Mouse (Mus musculus) hindbrain, embryonic 16.5 days (tissue): ENCODE data around the gene Rif1. TPM values are rescaled to one million over a fixed set of nuclear protein-coding genes. Genes with fewer than 3 reads are reported as not detected.

Experiments
- ATAC-seq: fragments of 200-750 bp; cut with Nextera tagmentation; 2 replicates; pipeline ENCODE4 v1.8.0; 2017; ENCODE audit warnings: moderate TSS enrichment, moderate library complexity
- H3K27ac ChIP-seq: fragments of 300-500 bp; sonication (generic); 2 replicates; pipeline ENCODE4 v1.5.1; 2014; ENCODE audit warnings: low read depth, mild to moderate bottlenecking, control low read depth, low read length, moderate library complexity
- H3K27me3 ChIP-seq: fragments of 300-500 bp; sonication (generic); replicated peaks from 2 replicates; pipeline ENCODE4 v1.6.1; 2014; ENCODE audit warnings: low read length; ENCODE audit not compliant: control insufficient read depth, insufficient read depth
- H3K36me3 ChIP-seq: fragments of 300-500 bp; sonication (generic); 2 replicates; pipeline ENCODE4 v1.6.1; 2014; ENCODE audit warnings: mild to moderate bottlenecking, low read length, moderate library complexity, mixed read lengths; ENCODE audit not compliant: control insufficient read depth, insufficient read depth
- H3K4me1 ChIP-seq: fragments of 300-500 bp; sonication (generic); 2 replicates; pipeline ENCODE4 v1.6.1; 2014; ENCODE audit warnings: low read depth, low read length; ENCODE audit not compliant: control insufficient read depth, insufficient read depth
- H3K4me2 ChIP-seq: fragments of 300-500 bp; sonication (generic); 2 replicates; pipeline ENCODE4 v1.6.1; 2014; ENCODE audit warnings: mild to moderate bottlenecking, low read length, control low read depth, moderate library complexity
- H3K4me3 ChIP-seq: fragments of 300-500 bp; sonication (generic); 2 replicates; pipeline ENCODE4 v1.5.1; 2014; ENCODE audit warnings: mild to moderate bottlenecking, low read length, control low read depth, moderate library complexity
- H3K9ac ChIP-seq: fragments of 300-500 bp; sonication (generic); 2 replicates; pipeline ENCODE4 v1.6.1; 2014; ENCODE audit warnings: low read depth, mild to moderate bottlenecking, control low read depth, low read length, moderate library complexity
- H3K9me3 ChIP-seq: fragments of 300-500 bp; sonication (generic); 2 replicates; pipeline ENCODE4 v1.6.1; 2014; ENCODE audit warnings: mild to moderate bottlenecking, low read length, moderate library complexity; ENCODE audit not compliant: control insufficient read depth
- WGBS: fragments of 180-500 bp; shearing (Covaris S2); extraction: QIAGEN DNeasy Blood & Tissue Kit; methylation state at CpG from one replicate; pipeline ENCODE4 v1.1.7; 2014; 5-methylcytosine and 5-hydroxymethylcytosine counted together
- polyA plus RNA-seq: library from polyadenylated mRNA; unstranded; fragments of >200 nt; fragmentation: Nextera tagmentation; extraction: Ambion mirVana; gene quantifications from 2 replicates; pipeline ENCODE4 v1.2.1, GENCODE M21; 2015

Rif1 gene
- 10.2 and 13.2 TPM in 2 replicates for polyA plus RNA-seq

DNA sequence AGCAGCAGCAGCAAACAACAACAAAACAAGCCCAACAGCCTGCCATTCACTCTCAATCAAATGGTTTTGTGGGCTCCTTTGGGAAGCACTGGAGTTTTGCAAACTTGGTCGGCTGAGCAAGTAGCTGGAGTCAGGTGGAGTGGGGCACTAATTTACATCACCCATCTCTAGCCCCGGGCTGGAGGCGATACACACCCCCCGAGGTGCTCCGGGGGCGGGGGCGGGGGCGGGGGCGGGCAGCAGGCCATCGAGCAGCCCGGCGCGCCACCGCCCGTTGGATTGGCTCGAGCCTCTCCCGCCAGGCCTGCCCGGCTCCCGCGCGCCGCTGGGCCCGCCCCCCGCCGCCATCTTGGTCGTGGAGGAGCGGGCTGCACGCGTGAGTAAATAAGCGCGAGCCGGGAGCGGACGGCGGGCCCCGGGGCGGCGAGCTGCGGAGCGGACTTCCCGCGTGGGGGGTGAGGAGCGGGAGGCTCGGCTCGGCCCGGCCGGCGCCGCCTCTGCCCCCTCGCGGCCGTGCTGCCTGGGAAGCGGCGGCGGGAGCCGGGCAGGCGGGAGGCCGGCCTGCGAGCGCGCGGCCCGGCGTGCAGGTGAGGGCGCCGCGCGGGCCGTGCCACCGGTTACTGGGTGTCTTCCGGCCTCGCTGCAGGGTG lies at the start of gene Rif1:
Rif1 (plus strand) TSS at position 342 of the 650 bp plus-strand sequence.
- peak; percentile 98 for ATAC-seq
- Histone ChIP-seq H3K4me1 (peaks cover 10% of the 10 kb centered on the region), H3K9ac (peak within 1 kb of the TSS; percentile 86), H3K36me3 (peaks cover 13% of the 10 kb centered on the region; the same call in 1 of the 2 replicates), H3K4me3 (peak within 1 kb of the TSS; percentile 98), H3K27ac (peak within 1 kb of the TSS; percentile 76), H3K9me3 (no peaks in the 10 kb centered on the region), H3K27me3 (no peaks in the 10 kb centered on the region), H3K4me2 (peak within 1 kb of the TSS; percentile 84)
- WGBS = under 1% methylated on average over 36 of the region's 72 CpGs

DNA sequence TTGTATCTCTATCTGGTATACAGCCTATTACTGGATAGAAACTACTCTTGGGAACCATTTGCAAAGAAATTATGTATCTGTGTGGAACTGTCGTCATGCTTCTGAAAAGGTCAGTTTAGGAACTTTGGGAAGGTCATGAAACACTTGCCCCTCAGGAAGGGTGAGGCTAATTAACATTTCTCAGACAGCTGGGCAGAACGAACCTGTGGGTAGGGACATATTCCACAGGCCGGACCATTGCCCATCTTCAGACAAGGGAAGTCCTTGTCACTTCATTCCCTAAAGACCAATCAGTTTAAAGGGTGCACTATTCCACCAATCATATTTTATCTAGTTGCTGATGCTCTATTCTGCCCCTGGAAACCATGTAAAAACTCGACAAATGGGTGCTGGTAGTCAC lies 45.6 kb upstream of the Rif1 start:
- Histone ChIP-seq H3K9ac (no peak overlapping the region), H3K4me3 (no peak overlapping the region), H3K4me1 (no peaks in the 10 kb centered on the region), H3K4me2 (no peak overlapping the region), H3K9me3 (no peaks in the 10 kb centered on the region), H3K27ac (no peak overlapping the region), H3K36me3 (no peaks in the 10 kb centered on the region), H3K27me3 (no peaks in the 10 kb centered on the region)
- ATAC-seq = no peak
- 71% methylated on average over 4 of the region's 4 CpGs for WGBS

DNA sequence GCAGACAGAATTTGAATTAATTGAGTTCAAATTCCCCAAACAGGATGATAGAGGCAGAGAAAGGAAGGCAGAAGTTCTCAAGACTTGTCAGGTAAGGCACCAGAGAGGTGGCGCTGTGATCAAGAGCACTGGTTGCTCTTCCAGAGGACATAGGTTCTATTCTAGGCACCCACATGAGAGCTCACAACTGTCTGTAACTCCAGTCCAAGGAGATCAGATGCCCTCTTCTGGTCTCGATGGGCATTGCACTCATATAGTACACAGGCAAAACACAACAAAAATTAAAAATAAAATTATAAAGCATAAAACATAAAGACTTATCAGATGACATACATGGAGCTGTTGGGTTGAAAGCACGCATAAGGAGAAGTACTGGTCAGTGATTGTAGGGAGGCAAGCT lies 43.2 kb upstream of the Rif1 start:
- no peak overlapping the region for H3K27ac ChIP-seq
- H3K9ac ChIP-seq = no peak overlapping the region
- WGBS = 89% methylated on average over 3 of the region's 3 CpGs
- no peaks in the 10 kb centered on the region for H3K9me3 ChIP-seq
- no peaks in the 10 kb centered on the region for H3K27me3 ChIP-seq
- no peak overlapping the region for H3K4me3 ChIP-seq
- no peaks in the 10 kb centered on the region for H3K4me1 ChIP-seq
- ATAC-seq = no peak
- H3K36me3 ChIP-seq = no peaks in the 10 kb centered on the region
- no peak overlapping the region for H3K4me2 ChIP-seq

DNA sequence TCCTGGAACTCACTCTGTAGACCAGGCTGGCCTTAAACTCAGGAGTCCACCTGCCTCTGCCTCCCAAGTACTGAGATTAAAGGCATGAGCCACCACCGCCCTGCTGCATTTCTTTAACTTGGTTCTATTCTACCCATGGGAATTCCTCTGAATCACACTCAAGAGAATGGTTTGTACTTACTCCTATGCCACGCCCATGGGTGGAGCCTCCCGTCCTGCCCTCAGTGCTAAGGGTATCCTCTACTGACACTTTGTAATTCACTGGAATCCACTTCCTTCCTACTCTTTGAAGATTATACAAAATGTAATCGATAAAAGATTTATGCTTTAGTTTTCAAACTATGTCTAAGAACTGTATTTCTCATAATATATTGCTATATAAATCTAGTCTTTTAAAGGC lies 41.1 kb upstream of the Rif1 start:
- WGBS = 79% methylated on average over 4 of the region's 4 CpGs
- H3K9ac ChIP-seq = no peak overlapping the region
- H3K27me3 ChIP-seq = no peaks in the 10 kb centered on the region
- H3K36me3 ChIP-seq = no peaks in the 10 kb centered on the region
- no peak overlapping the region for H3K27ac ChIP-seq
- H3K4me1 ChIP-seq = no peaks in the 10 kb centered on the region
- H3K4me2 ChIP-seq = no peak overlapping the region
- H3K9me3 ChIP-seq = no peaks in the 10 kb centered on the region
- ATAC-seq = no peak
- no peak overlapping the region for H3K4me3 ChIP-seq

DNA sequence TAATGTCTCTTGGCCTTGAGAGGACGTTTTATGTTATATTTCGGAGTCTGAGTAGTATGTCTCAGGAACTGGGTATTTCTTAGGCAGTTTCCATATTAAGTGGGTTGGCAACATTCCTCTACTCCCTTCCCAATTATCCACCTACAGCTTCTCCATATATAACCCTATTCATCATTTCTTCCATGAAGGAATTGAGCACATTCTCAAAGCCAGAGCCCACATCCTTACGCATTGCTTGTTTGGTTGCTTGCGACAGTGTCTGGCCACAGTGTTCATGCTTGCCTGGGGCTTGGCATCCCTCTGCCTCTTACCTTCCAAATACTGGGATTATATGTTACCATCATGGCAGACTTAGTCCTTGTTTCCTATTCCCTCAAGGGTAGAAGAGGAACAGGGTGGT lies 38.0 kb upstream of the Rif1 start:
- Histone ChIP-seq H3K9me3 (no peaks in the 10 kb centered on the region), H3K9ac (no peak overlapping the region), H3K4me1 (no peaks in the 10 kb centered on the region), H3K4me3 (no peak overlapping the region), H3K27ac (no peak overlapping the region), H3K27me3 (no peaks in the 10 kb centered on the region), H3K36me3 (no peaks in the 10 kb centered on the region), H3K4me2 (no peak overlapping the region)
- 92% methylated on average over 4 of the region's 4 CpGs for WGBS
- no peak for ATAC-seq

DNA sequence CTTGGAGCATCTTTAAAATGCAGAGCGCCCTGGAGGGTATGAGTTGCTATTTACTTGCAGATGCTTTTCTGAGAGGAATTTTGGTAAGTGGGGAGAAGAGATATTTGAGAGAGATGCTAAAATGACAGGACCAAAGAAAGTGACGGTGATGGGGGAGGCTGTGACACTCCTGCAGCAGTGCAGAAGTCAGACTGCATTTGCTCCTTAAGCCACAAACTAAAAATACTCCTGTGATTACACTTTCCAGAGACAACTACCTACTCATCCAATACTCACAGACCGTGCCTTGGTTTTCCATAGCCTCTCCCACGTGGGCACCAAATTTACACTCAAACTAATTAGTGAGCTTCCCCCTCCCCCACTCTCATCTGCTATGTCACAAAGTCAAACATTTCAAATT lies 37.5 kb upstream of the Rif1 start:
- WGBS = 83% methylated on average over 4 of the region's 4 CpGs
- H3K36me3 ChIP-seq = no peaks in the 10 kb centered on the region
- no peak for ATAC-seq

DNA sequence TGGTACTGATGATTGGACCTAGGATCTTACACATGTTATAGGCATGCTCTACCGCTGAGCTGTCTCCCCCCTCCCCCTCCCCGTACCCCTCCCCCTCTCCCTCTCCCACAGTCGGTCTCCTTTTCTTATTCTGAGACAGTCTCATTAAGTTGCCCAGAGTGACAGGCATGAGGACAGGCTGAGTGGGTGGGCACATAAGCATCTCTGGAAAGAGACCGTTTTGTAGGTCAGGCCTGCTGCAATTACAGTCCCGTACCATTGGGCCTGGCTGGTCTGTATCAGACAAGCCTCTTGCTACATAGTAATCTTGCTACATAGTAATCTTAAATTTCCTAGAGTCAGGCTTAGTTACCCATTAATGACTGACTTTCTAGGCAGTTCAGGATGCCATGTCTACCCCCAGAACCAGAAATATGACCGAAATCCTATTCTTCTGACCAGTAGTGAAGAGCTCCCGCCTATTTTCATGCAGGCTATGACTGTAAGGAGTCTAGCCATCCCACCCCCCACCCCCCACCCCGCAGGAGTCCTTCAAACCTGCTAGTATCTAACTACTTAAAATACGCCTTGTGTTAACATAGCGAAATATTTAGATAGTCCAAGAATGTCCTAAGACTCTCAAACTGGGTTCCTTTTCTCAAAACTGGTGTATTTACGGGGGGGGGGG lies 35.6 kb upstream of the Rif1 start:
- WGBS = 36% methylated on average over 9 of the region's 11 CpGs
- H3K27ac ChIP-seq = no peak overlapping the region
- peak; percentile 71; the same call in 1 of the 2 replicates for ATAC-seq
- H3K27me3 ChIP-seq = no peaks in the 10 kb centered on the region
- H3K4me1 ChIP-seq = no peaks in the 10 kb centered on the region
- no peaks in the 10 kb centered on the region for H3K36me3 ChIP-seq
- H3K4me2 ChIP-seq = peak overlapping the region; percentile 59
- H3K9me3 ChIP-seq = no peaks in the 10 kb centered on the region
- H3K4me3 ChIP-seq = no peak overlapping the region
- H3K9ac ChIP-seq = no peak overlapping the region

More for the DNA sequence above, 37.5 kb upstream of the Rif1 start:
- H3K27me3 ChIP-seq = no peaks in the 10 kb centered on the region
- H3K4me3 ChIP-seq = no peak overlapping the region
- no peaks in the 10 kb centered on the region for H3K9me3 ChIP-seq
- no peak overlapping the region for H3K9ac ChIP-seq
- no peak overlapping the region for H3K27ac ChIP-seq
- H3K4me1 ChIP-seq = no peaks in the 10 kb centered on the region
- H3K4me2 ChIP-seq = no peak overlapping the region

DNA sequence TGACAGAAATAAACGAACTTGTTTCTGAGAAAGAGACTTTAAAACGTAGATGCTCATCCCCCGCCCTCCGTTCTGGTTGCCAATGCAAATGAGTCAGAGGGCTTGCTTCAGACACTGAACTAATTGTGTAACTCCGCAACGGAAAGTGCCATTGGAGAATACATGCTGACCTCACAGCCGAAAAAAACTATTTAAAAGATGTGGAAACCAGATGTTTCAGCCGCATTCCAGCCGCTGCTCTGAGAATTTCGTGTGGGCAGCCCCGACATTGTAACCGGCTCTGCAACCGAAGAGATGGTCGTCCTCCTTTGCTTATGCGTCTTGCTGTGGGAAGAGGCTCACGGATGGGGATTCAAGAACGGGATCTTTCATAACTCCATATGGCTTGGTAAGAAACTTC lies 34.8 kb upstream of the Rif1 start, which contains the start of gene Tnfaip6:
Tnfaip6 (plus strand) TSS at position 128 of the 400 bp plus-strand sequence.
- Histone ChIP-seq H3K27ac (no peak within 1 kb of the TSS), H3K9me3 (no peaks in the 10 kb centered on the region), H3K36me3 (no peaks in the 10 kb centered on the region), H3K4me3 (peak within 1 kb of the TSS; percentile 38), H3K9ac (peak within 1 kb of the TSS; percentile 9; the same call in 1 of the 2 replicates), H3K27me3 (no peaks in the 10 kb centered on the region), H3K4me1 (no peaks in the 10 kb centered on the region), H3K4me2 (peak within 1 kb of the TSS; percentile 59)
- under 1% methylated on average over 17 of the region's 17 CpGs for WGBS
- peak; percentile 74 for ATAC-seq

DNA sequence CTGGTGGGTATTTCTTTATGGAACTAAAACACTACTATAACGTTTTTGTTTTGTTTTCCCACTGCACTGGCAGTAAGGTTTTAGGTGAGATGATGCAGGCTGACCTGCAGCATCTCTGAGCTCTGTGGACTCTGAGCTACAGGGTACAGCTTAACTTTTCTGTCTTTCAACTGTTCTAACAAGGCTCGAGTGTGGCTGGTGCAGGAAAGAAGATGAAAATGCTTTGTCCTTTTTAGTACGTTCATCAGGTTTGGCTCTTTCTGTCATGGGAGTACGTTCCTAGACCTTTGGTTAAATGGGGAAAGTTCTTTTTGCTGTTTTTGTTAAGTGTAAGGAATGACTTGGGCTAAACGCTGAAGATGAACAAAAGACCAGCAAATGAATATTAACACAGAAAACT lies 34.1 kb upstream of the Rif1 start:
- Histone ChIP-seq H3K4me3 (peak overlapping the region; percentile 16), H3K4me2 (peak overlapping the region; percentile 59), H3K9ac (no peak overlapping the region), H3K4me1 (no peaks in the 10 kb centered on the region), H3K27me3 (no peaks in the 10 kb centered on the region), H3K27ac (no peak overlapping the region), H3K36me3 (no peaks in the 10 kb centered on the region), H3K9me3 (no peaks in the 10 kb centered on the region)
- ATAC-seq = no peak
- 16% methylated on average over 5 of the region's 5 CpGs for WGBS
